Mouse (Mus musculus) kidney, postnatal 14 days (tissue): ENCODE data around the gene Phlpp2.

Experiments used
- DNase-seq: peaks from one replicate; pipeline ENCODE4 v3.0.0; 2022; ENCODE audit warnings: mixed read lengths

Phlpp2 gene

DNA sequence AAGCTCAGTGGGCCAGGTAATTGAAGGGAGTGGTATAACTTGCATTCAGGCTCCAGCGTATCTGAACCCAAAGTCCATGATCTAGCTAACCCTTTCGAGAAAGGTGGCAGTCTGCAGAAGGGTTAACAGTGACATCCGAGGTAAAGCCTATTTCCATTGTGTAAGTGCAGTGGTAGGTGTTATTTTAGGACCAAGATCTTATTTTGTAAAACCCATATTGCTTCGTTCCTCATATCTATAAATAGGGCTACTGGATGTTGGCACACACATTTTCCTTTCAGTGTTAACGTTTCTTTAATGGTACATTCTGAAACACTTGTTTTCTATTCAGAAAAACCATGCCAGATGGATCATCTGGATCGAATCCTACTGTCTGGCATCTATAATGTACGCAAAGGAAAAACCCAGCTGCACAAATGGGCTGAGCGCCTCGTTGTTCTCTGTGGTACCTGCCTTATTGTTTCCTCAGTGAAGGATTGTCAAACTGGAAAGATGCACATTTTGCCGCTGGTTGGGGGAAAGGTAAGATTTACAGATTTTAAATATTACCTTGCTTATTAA, 35.6 kb downstream of the Phlpp2 start:
- DNase-seq, result no peak

DNA sequence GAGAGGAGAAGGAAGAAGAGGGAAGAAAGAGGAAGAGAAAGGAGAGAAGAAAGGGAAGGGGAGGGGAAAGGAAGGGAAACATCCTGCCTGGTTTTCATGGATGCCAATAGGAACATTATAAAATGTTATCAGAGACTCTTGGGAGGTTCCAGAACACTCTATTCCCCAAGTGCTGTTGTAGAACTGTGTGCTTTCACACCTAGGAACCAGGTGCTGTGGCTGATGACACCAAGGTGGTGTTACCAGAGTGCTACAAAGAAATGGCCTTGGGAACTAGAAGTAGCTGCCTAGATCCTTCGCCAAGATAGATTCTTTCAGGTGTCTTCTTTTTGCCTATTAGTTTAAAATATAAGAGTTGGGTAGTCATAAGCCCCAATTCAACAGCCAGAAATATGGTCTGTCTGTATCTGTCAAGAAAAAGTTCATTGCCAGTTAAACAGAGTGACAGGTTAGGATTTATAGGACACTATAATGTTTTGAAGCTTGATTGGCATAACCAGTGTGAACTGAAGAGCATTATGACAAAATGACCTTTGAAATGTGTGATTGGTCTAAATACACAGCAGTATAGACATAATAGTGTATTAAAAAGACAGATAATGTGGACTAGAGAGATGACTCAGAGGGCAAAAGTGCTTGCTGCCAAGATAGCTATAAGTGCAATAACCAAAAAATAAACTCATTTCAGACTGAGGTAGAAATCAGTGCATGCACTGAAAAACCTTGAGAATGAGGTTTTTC, 36.8 kb downstream of the Phlpp2 start:
- DNase-seq, result no peak

DNA sequence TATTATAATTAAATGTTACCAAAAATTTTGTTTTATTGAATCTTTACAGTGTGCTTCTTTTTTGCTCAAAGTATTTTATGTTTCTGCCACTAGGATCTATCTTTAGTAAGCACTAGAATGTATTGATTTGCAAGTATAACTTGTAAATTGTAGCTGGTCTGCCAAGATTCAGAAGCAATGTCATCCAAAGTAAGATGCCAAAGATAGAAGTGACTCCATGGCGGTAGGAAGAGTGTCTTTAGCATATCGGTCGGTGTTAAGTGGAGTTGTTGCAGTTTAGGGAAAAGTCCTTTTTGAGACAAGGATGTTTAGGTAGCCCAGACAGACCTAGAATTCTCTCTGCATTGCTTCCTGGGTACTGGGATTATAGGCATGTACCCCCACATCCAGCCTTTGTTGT, 38.6 kb downstream of the Phlpp2 start:
- DNase-seq, result no peak

- DNase-seq, result no peak
Measured at GRCm38 (mm10) chr8:109907376-109907775, 39.0 kb downstream of the Phlpp2 start.

GRCm38 (mm10) chr8:109917277-109917676, 48.9 kb downstream of the Phlpp2 start:
- peak; percentile 73 for DNase-seq

GRCm38 (mm10) chr8:109920406-109921390, 52.4 kb downstream of the Phlpp2 start:
- DNase-seq, result no peak

- no peak for DNase-seq
Measured at GRCm38 (mm10) chr8:109941606-109942360, 73.4 kb downstream of the Phlpp2 start.

DNA sequence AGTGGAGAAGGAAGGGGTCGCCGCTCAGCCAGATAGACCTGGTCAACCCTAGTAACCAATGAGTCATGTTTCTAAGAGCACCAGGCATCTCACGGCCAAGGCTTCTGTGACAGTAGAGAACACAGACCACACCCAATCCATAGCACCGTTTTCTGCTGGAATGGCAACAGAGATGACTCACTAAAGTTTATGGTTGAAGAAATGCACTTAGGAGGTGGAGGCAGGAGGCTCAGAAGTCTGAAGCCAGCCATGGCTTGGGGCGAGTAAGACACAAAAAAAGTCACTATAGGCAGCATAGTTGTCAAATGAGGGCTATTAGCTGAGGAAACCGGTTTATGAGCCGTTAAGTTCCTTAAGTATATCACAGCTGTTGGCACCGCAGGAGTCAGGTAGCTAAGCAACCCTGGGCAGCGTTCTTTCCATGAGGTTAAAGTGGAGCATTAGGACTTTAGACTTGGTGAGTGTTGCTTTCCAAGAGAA, 76.9 kb downstream of the Phlpp2 start:
- DNase-seq, result peak; percentile 56

DNA sequence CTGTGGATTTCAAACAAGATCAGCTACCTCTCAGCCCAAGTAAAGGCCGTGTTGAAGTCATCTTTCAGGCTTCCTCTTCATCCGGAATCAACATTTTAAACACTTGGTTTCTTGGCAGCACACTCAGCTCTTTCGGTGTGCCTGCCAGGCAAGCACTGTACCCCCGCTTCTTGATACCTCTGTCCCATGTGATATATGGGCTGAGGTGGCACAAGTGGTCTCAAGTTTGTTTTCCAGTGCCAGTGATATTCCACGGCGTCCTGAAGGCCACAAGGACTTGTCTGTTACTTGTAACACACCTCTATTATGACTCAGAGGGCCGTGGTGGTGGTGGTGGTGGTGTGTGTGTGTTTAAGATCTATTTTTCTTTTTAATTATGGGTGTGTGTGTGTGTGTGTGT, 77.4 kb downstream of the Phlpp2 start:
- no peak for DNase-seq

DNA sequence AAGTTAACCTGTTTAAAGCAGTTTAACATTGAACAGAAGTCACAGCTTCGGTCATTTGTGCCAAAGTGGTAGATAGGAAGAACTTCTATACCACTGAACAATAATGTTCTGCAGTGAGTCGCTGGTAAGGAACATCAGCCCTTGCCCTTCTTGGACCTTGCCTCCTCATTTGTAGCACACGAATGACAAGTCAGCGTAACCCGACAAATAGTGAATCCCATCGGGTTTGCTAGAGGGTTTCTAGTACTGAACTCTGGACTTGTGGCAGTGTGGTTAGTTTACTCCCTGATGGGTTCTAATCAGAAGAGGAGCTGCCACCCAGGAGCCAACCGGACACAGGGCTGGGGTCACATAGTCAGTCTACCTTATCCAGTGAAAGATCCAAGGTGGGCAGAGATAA, 77.9 kb downstream of the Phlpp2 start:
- DNase-seq, result peak; percentile 38

DNA sequence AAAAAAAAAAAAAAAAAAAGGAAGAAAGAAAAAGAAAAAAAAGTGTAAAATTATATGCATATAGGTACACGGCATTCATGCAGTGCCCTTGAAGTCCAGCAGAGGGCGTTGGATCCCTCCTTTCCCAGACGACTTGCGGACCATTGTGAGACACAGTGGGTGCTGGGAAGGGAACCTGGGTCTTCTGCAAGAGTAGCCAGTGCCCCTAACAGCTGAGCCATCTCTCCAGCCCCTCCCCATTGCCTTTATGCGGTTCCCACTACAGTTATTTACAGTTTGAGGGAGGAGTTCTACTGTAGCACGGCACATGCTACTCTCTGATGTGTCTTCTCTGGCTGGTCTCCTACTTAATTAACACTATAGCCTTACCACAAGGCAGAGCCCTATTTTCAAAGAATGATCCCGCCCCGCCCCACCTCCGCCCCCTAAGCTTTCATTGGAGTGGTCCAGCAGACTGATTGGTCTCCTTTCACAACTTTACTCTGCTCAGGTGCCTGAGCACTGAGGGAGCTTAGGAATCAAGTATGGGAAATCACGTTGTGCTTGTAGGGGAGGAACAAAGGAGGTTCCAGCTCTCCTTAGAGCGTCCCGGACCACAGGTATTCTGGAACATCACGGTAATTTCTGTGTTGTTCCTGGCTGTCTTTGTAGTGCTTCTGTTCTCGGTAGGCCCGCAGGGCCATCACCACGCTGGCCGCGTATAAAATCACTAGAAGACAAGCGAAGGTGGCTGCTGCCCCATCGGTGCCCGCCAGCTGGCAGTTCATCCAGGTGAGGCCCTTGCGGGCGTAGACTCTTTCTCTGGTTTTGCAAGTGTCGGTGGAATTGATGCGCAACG, 79.3 kb downstream of the Phlpp2 start:
- no peak for DNase-seq

- no peak for DNase-seq
Measured at GRCm38 (mm10) chr8:109948285-109948564, 79.9 kb downstream of the Phlpp2 start.

- DNase-seq, result no peak
Measured at GRCm38 (mm10) chr8:109952171-109952570, 83.8 kb downstream of the Phlpp2 start.

DNA sequence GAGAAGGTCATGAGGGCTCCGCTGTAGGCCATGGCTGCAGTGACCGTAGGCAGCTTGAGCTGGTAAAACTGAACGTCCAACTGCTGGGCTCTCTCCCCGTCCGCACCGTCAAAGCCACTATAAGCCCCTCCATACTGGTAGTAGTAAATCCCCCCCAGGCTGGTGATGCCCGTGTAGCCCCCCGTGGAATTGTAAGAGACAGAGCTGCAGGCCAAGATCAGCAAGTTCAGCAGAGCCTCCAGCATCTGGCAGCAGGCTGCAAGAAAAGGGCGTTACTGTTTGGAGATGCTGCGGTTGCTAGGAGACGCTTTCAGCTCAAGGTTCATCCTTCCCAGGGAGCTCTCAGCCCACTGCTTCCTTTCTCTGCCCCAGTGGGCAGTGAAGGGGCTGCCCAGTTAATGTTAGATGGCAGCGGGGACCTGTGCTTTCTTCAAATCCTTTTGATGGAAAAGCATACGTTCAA, 86.2 kb downstream of the Phlpp2 start:
- no peak for DNase-seq

- DNase-seq, result peak; percentile 65
Measured at GRCm38 (mm10) chr8:109957167-109958028, 89.1 kb downstream of the Phlpp2 start.

- DNase-seq, result no peak
Measured at GRCm38 (mm10) chr8:109958036-109958655, 89.8 kb downstream of the Phlpp2 start.

GRCm38 (mm10) chr8:109959112-109959511, 90.8 kb downstream of the Phlpp2 start:
- no peak for DNase-seq

- DNase-seq, result peak; percentile 87
Measured at GRCm38 (mm10) chr8:109961693-109962367, 93.5 kb downstream of the Phlpp2 start, which contains the start of gene Marveld3. Marveld3 (minus strand) TSS chr8:109962203.

DNA sequence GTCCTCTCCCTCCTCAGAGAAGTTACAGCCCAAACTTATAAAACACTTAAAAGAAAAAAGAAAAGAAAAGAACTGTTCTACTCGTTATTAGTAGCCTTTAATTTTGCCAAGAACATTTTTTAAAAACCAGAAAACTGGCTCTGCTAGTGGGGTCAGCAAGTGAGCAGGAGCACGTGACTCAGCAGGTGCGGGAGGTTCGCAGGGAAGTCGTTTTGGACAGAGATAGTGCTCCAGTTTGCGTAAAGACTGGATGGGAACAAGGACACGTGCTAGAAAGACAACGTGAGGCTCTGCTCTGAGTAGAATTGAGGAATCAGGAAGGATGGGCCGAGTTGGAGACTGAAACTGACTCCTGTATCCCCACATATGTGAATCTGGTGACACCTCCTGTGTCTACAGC, 94.6 kb downstream of the Phlpp2 start:
- no peak for DNase-seq

- DNase-seq, result no peak
Measured at GRCm38 (mm10) chr8:109963421-109963820, 95.1 kb downstream of the Phlpp2 start.
